Mouse (Mus musculus) CD8-positive naive resting alpha-beta T cell, adult 57 days (primary cell): Measurements from ENCODE around the gene Gm21883. TPM values are rescaled to one million over a fixed set of nuclear protein-coding genes. Genes with fewer than 3 reads are reported as not detected.

ENCODE experiments used
- total RNA-seq: library from RNA; stranded (reverse); gene quantifications from one replicate; pipeline ENCODE4 v1.2.4, GENCODE M21; 2023

The Gm21883 gene
- total RNA-seq: not detected

DNA sequence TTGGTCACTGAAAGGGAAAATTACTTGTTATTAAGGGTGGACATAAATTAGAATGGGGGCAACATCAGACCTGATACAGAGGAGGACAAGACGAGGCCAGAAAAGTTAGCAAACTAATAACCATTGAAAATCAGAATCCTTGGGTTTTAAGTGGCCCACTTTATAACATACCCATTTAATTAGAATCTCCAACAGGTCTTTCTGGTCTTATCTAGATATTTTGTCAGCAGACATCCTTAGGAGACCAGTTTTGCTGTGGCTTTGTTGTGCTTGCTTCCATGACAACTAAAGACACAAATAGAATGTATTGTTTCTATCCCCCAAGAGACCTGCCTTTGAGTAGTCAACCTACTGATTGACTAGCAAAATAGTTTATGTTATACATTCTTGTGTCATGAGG, at the start of gene Gm21883:
Gene Gm21883 (minus strand): TSS at position 101 of the 400 bp plus-strand sequence.

DNA sequence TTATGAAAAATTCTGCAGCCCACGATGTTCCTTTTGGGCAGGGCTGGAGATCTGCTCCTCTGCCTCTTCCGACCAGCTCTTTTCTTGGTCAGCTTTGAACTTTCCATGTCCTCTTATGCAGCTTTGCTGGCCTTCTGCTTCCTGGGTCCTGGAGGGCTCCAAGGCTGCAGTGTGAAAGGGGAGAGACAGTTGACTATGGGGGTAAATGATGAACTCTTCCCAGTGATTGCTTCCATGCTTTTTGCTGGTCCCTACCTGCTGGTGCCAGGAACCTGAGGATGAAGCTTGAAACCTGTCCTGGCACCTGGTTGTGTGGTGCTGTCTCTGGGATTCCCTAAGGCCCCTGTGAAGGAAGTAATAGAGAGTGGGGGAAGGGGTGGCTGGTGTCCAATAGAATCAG, 44.7 kb upstream of the Gm21883 start, which contains the start of gene Spin2e:
Gene Spin2e (minus strand): TSS at position 101 of the 400 bp plus-strand sequence.

Other genes with a start within 250 kb of the Gm21883 start
- not detected for gene Btbd35f26, start 237.8 kb downstream of the Gm21883 start, total RNA-seq
- gene Btbd35f19, start 190.4 kb downstream of the Gm21883 start, total RNA-seq: not detected
- gene Spin2e, start 44.6 kb upstream of the Gm21883 start, total RNA-seq: not detected
- gene Btbd35f25, start 142.9 kb upstream of the Gm21883 start, total RNA-seq: not detected